In the genomic region with DNA sequence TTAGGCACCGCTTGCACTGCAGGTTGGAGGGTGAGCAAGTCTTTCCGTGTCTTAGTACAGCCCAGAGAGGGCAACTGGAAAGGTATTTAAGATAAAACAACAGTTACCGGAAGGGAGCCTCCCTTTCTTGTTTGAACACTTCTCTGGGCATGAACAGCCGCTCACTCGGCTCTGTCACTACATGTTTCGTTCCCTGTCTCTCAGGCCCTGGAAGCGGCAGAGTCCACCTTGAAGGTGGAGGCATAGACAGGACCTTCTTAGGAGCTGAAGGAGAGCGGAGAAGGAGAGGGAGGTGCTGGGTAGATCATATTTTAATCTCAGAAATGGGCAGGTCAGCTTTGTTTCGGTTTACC, we compare ENCODE assay signal across 8 mouse cellular contexts. TPM values are rescaled to one million over a fixed set of nuclear protein-coding genes. Genes with fewer than 3 reads are reported as not detected.
DNase-seq lines count a peak whose midpoint lies in the region; ATAC-seq and TF ChIP-seq lines count a peak whose summit lies in the region.

No protein-coding gene starts in this region.

- H3K27me3 ChIP-seq in kidney, embryonic 15.5 days, result no peaks in the 10 kb centered on the region
- no peaks in the 10 kb centered on the region for H3K27me3 ChIP-seq in forebrain, postnatal 0 days (ENCODE audit: insufficient read depth, low read length)

- no peak for TF ChIP-seq CTCF in forebrain, postnatal 0 days (IDR thresholded peaks at IDR 0.05; ENCODE audit: low read depth)

- peaks cover 48% of the 10 kb centered on the region for H3K4me1 ChIP-seq in kidney, embryonic 15.5 days
- H3K4me1 ChIP-seq in forebrain, postnatal 0 days (ENCODE audit: insufficient read depth), result peaks cover 16% of the 10 kb centered on the region

- no peak overlapping the region for H3K4me3 ChIP-seq in kidney, embryonic 15.5 days (replicated peaks)
- no peak overlapping the region for H3K4me3 ChIP-seq in forebrain, postnatal 0 days (ENCODE audit: low read depth, low read length)

- peaks cover 5% of the 10 kb centered on the region; the same call in 1 of the 2 replicates for H3K36me3 ChIP-seq in kidney, embryonic 15.5 days
- H3K36me3 ChIP-seq in forebrain, postnatal 0 days (ENCODE audit: insufficient read depth), result no peaks in the 10 kb centered on the region

- DNase-seq in kidney, adult 8-10 months, result no peak
- DNase-seq in forebrain, postnatal 0 days, result no peak
- DNase-seq in gastrocnemius, adult 8-10 months (ENCODE audit: low spot score in 2 of 2), result no peak
- DNase-seq in cerebellum, postnatal 4 days (ENCODE audit: low spot score in 2 of 2), result no peak

- no peak overlapping the region for H3K9ac ChIP-seq in kidney, embryonic 15.5 days
- H3K9ac ChIP-seq in forebrain, postnatal 0 days, result no peak overlapping the region

- 67% methylated on average over 9 of the region's 9 CpGs for WGBS in kidney, embryonic 15.5 days
- 81% methylated on average over 9 of the region's 9 CpGs for WGBS in forebrain, postnatal 0 days

- H3K27ac ChIP-seq in kidney, embryonic 15.5 days, result no peak overlapping the region
- H3K27ac ChIP-seq in forebrain, postnatal 0 days (ENCODE audit: low read depth, low read length), result no peak overlapping the region

- ATAC-seq in kidney, embryonic 15.5 days (replicated peaks; ENCODE audit: low FRiP score), result no peak
- peak; percentile 43 for ATAC-seq in activated CD4-positive, CD25-positive, alpha-beta regulatory T cell, adult 4 months
- no peak for ATAC-seq in forebrain, postnatal 0 days
- ATAC-seq in megakaryocyte, adult 5-6 weeks (ENCODE audit: poor library complexity, severe bottlenecking), result 0 out of 2 replicates have a peak, but pooled peaks have one; percentile 0
- no peak for ATAC-seq in granulocyte monocyte progenitor cell, adult 5-6 weeks (replicated peaks; ENCODE audit: poor library complexity, severe bottlenecking)

- H3K4me2 ChIP-seq in kidney, embryonic 15.5 days, result 0 out of 2 replicates have a peak overlapping the region, but pooled peaks have one; percentile 3
- H3K4me2 ChIP-seq in forebrain, postnatal 0 days (ENCODE audit: low read depth), result peak overlapping the region; percentile 59

- H3K9me3 ChIP-seq in kidney, embryonic 15.5 days (replicated peaks), result no peaks in the 10 kb centered on the region
- H3K9me3 ChIP-seq in forebrain, postnatal 0 days (ENCODE audit: low read length), result no peaks in the 10 kb centered on the region

RNA-seq across cellular contexts. Expression of a gene that starts 3.6 kb away (rescaled TPM):
- 10.4 and 11.6 TPM in 2 replicates for polyA plus RNA-seq in kidney, embryonic 15.5 days (2015; fragmentation: Nextera tagmentation; extraction: Ambion mirVana)
- 10 to 100 TPM; 16.8 to 18.2 TPM for polyA plus RNA-seq in activated CD4-positive, CD25-positive, alpha-beta regulatory T cell, adult 4 months (2017; shearing (Covaris generic))
- 29.3 and 40.6 TPM in 2 replicates for total RNA-seq in forebrain, postnatal 0 days (2014; rRNA removed)
- polyA plus RNA-seq in forebrain, postnatal 0 days (2015; fragmentation: Nextera tagmentation; extraction: Ambion mirVana), result 4.7 and 8.3 TPM in 2 replicates
- total RNA-seq in megakaryocyte, adult 5-6 weeks (2015), result 17.2 and 17.6 TPM in 2 replicates
- total RNA-seq in megakaryocyte, adult 5-6 weeks (2017), result 13.5 and 14.4 TPM in 2 replicates
- 13.3 and 23.3 TPM in 2 replicates for total RNA-seq in granulocyte monocyte progenitor cell, adult 5-6 weeks (2014; fragmentation: Nextera tagmentation)
- total RNA-seq in granulocyte monocyte progenitor cell, adult 5-6 weeks (2017), result 11.0 and 11.9 TPM in 2 replicates
- total RNA-seq in gastrocnemius, adult 8-10 months (2022), result 1 to 10 TPM; 5.7 to 6.2 (median 5.7) TPM

Comparison
In these comparisons a context has a peak if more than half of its experiments do, and no peak if none do; other contexts are left out.
1. ATAC-seq: peak in activated CD4-positive, CD25-positive, alpha-beta regulatory T cell, adult 4 months (single experiment) and megakaryocyte, adult 5-6 weeks (single experiment); none in kidney, embryonic 15.5 days (single experiment), forebrain, postnatal 0 days (single experiment) and granulocyte monocyte progenitor cell, adult 5-6 weeks (single experiment).